Mouse (Mus musculus) limb, embryonic 12.5 days (tissue): ENCODE results near the gene Klhl26. TPM values are rescaled to one million over a fixed set of nuclear protein-coding genes. Genes with fewer than 3 reads are reported as not detected.

Source experiments
- ATAC-seq: fragments of 200-750 bp; cut with Nextera tagmentation; 2 replicates; pipeline ENCODE4 v1.8.0; 2017; ENCODE audit warnings: low read depth, moderate TSS enrichment; ENCODE audit not compliant: insufficient number of reproducible peaks, insufficient read depth, low FRiP score, low TSS enrichment
- H3K27ac ChIP-seq: fragments of 300-500 bp; sonication (generic); 2 replicates; pipeline ENCODE4 v1.5.1; 2016; ENCODE audit warnings: mild to moderate bottlenecking, moderate library complexity
- H3K27me3 ChIP-seq: fragments of 300-500 bp; sonication (generic); 2 replicates; pipeline ENCODE4 v1.6.1; 2016; ENCODE audit warnings: mild to moderate bottlenecking, moderate library complexity
- H3K36me3 ChIP-seq: fragments of 300-500 bp; sonication (generic); 2 replicates; pipeline ENCODE4 v1.6.1; 2016; ENCODE audit warnings: mild to moderate bottlenecking, moderate library complexity
- H3K4me1 ChIP-seq: fragments of 300-500 bp; sonication (generic); replicated peaks from 2 replicates; pipeline ENCODE4 v1.6.1; 2016
- H3K4me2 ChIP-seq: fragments of 300-500 bp; sonication (generic); 2 replicates; pipeline ENCODE4 v1.6.1; 2016; ENCODE audit warnings: mild to moderate bottlenecking, moderate library complexity
- H3K4me3 ChIP-seq: fragments of 300-500 bp; sonication (generic); replicated peaks from 2 replicates; pipeline ENCODE4 v1.5.1; 2016; ENCODE audit warnings: mild to moderate bottlenecking
- H3K9ac ChIP-seq: fragments of 300-500 bp; sonication (generic); replicated peaks from 2 replicates; pipeline ENCODE4 v1.6.1; 2016; ENCODE audit warnings: mild to moderate bottlenecking, moderate library complexity
- H3K9me3 ChIP-seq: fragments of 300-500 bp; sonication (generic); 2 replicates; pipeline ENCODE4 v1.6.1; 2016; ENCODE audit warnings: mild to moderate bottlenecking, moderate library complexity
- WGBS: fragments of 180-500 bp; shearing (Covaris S2); methylation state at CpG from one replicate; pipeline ENCODE4 v1.1.7; 2016; 5-methylcytosine and 5-hydroxymethylcytosine counted together
- polyA plus RNA-seq: library from polyadenylated mRNA; unstranded; fragments of >200 nt; fragmentation: Nextera tagmentation; extraction: Ambion mirVana; gene quantifications from 2 replicates; pipeline ENCODE4 v1.2.1, GENCODE M21; 2016

Gene Klhl26
- polyA plus RNA-seq, 1 experiment from 2014 or later: 26.8 TPM

GRCm38 (mm10) chr8:70500386-70501301 is 23.9 kb upstream of the Klhl26 start:
- Histone ChIP-seq H3K9ac (peak overlapping the region; percentile 40; the same call in 1 of the 2 replicates), H3K27ac (no peak overlapping the region), H3K4me2 (peak overlapping the region; percentile 35), H3K4me3 (peak overlapping the region; percentile 19; the same call in 1 of the 2 replicates), H3K9me3 (no peaks in the 10 kb centered on the region), H3K4me1 (peaks cover 73% of the 10 kb centered on the region), H3K36me3 (0 out of 2 replicates have a peak, but pooled peaks cover 7% of the 10 kb centered on the region), H3K27me3 (peaks cover 74% of the 10 kb centered on the region)
- WGBS: 14% methylated on average over 39 of the region's 39 CpGs
- ATAC-seq: no peak

GRCm38 (mm10) chr8:70495771-70496062 is 18.9 kb upstream of the Klhl26 start:
- Histone ChIP-seq H3K4me2 (peak overlapping the region; percentile 93), H3K27me3 (peaks cover 94% of the 10 kb centered on the region)

GRCm38 (mm10) chr8:70495001-70495770 is 18.4 kb upstream of the Klhl26 start:
- H3K4me3 ChIP-seq: peak overlapping the region; percentile 65
- H3K9ac ChIP-seq: peak overlapping the region; percentile 78
- no peaks in the 10 kb centered on the region for H3K36me3 ChIP-seq
- ATAC-seq: 0 out of 2 replicates have a peak, but pooled peaks have one; percentile 8
- peaks cover 72% of the 10 kb centered on the region for H3K4me1 ChIP-seq
- no peaks in the 10 kb centered on the region for H3K9me3 ChIP-seq
- H3K4me2 ChIP-seq: peak overlapping the region; percentile 93
- peaks cover 94% of the 10 kb centered on the region for H3K27me3 ChIP-seq
- under 1% methylated on average over 21 of the region's 21 CpGs for WGBS
- H3K27ac ChIP-seq: peak overlapping the region; percentile 83

More at GRCm38 (mm10) chr8:70495771-70496062, 18.9 kb upstream of the Klhl26 start:
- Histone ChIP-seq H3K9ac (peak overlapping the region; percentile 78), H3K4me1 (peaks cover 72% of the 10 kb centered on the region), H3K27ac (peak overlapping the region; percentile 83), H3K9me3 (no peaks in the 10 kb centered on the region), H3K4me3 (peak overlapping the region; percentile 65), H3K36me3 (no peaks in the 10 kb centered on the region)
- 5% methylated on average over 12 of the region's 12 CpGs for WGBS
- ATAC-seq: no peak

GRCm38 (mm10) chr8:70494416-70494945 is 17.7 kb upstream of the Klhl26 start:
- Histone ChIP-seq H3K27ac (peak overlapping the region; percentile 83), H3K36me3 (no peaks in the 10 kb centered on the region), H3K27me3 (peaks cover 94% of the 10 kb centered on the region), H3K4me2 (peak overlapping the region; percentile 93), H3K4me1 (peaks cover 72% of the 10 kb centered on the region), H3K9ac (peak overlapping the region; percentile 78), H3K9me3 (no peaks in the 10 kb centered on the region), H3K4me3 (peak overlapping the region; percentile 65)
- WGBS: 1% methylated on average over 27 of the region's 28 CpGs
- peak; percentile 16; the same call in 1 of the 2 replicates for ATAC-seq

- Histone ChIP-seq H3K27me3 (peaks cover 94% of the 10 kb centered on the region), H3K36me3 (no peaks in the 10 kb centered on the region), H3K4me3 (peak overlapping the region; percentile 65), H3K4me1 (peaks cover 75% of the 10 kb centered on the region), H3K4me2 (peak overlapping the region; percentile 93), H3K9ac (peak overlapping the region; percentile 78), H3K9me3 (no peaks in the 10 kb centered on the region), H3K27ac (peak overlapping the region; percentile 83)
- ATAC-seq: no peak
- 2% methylated on average over 41 of the region's 47 CpGs for WGBS
These were observed 17.1 kb upstream of the Klhl26 start for GRCm38 (mm10) chr8:70493692-70494415.

- Histone ChIP-seq H3K9ac (peak within 1 kb of the TSS; percentile 78), H3K4me1 (peaks cover 84% of the 10 kb centered on the region), H3K27ac (peak within 1 kb of the TSS; percentile 83), H3K4me2 (peak within 1 kb of the TSS; percentile 93), H3K27me3 (peaks cover 96% of the 10 kb centered on the region), H3K36me3 (no peaks in the 10 kb centered on the region), H3K9me3 (no peaks in the 10 kb centered on the region), H3K4me3 (peak within 1 kb of the TSS; percentile 65)
- ATAC-seq: no peak
- under 1% methylated on average over 87 of the region's 93 CpGs for WGBS
These were observed 16.2 kb upstream of the Klhl26 start, which contains the start of gene Crlf1 for GRCm38 (mm10) chr8:70492664-70493640. TSS of gene Crlf1 (plus strand) at chr8:70493158.

- H3K4me2 ChIP-seq: peak overlapping the region; percentile 93
- no peaks in the 10 kb centered on the region for H3K9me3 ChIP-seq
- peak overlapping the region; percentile 65 for H3K4me3 ChIP-seq
- peaks cover 98% of the 10 kb centered on the region for H3K4me1 ChIP-seq
- 5% methylated on average over 20 of the region's 20 CpGs for WGBS
- H3K27me3 ChIP-seq: peaks cover 98% of the 10 kb centered on the region
- H3K27ac ChIP-seq: peak overlapping the region; percentile 70
- 0 out of 2 replicates have a peak overlapping the region, but pooled peaks have one; percentile 6 for H3K9ac ChIP-seq
- no peaks in the 10 kb centered on the region for H3K36me3 ChIP-seq
- no peak for ATAC-seq
These were observed 14.2 kb upstream of the Klhl26 start for GRCm38 (mm10) chr8:70490880-70491495.

- Histone ChIP-seq H3K9me3 (no peaks in the 10 kb centered on the region), H3K9ac (no peak overlapping the region), H3K27me3 (peaks cover 98% of the 10 kb centered on the region), H3K27ac (peak overlapping the region; percentile 70), H3K4me1 (peaks cover 94% of the 10 kb centered on the region), H3K4me3 (0 out of 2 replicates have a peak overlapping the region, but pooled peaks have one; percentile 65), H3K4me2 (peak overlapping the region; percentile 93), H3K36me3 (no peaks in the 10 kb centered on the region)
- 14% methylated on average over 10 of the region's 10 CpGs for WGBS
- ATAC-seq: no peak
These were observed 13.5 kb upstream of the Klhl26 start for GRCm38 (mm10) chr8:70490061-70490879.

GRCm38 (mm10) chr8:70489576-70489975 is 12.8 kb upstream of the Klhl26 start:
- 2% methylated on average over 37 of the region's 41 CpGs for WGBS
- Histone ChIP-seq H3K9me3 (no peaks in the 10 kb centered on the region), H3K27ac (peak overlapping the region; percentile 70), H3K4me1 (peaks cover 87% of the 10 kb centered on the region), H3K27me3 (peaks cover 95% of the 10 kb centered on the region), H3K4me3 (peak overlapping the region; percentile 33), H3K4me2 (peak overlapping the region; percentile 93), H3K36me3 (no peaks in the 10 kb centered on the region), H3K9ac (peak overlapping the region; percentile 42)
- ATAC-seq: no peak
